Mouse (Mus musculus) spleen, postnatal 14 days (tissue): ENCODE measurements around the gene Casc1.
"Not testable (repeated sequence)": the region's sequence is repeated elsewhere in the genome, so short reads cannot be mapped to it uniquely, and the experiment has no call there.

Experiments
- DNase-seq, 2 experiments: peaks; one replicate each; pipeline ENCODE4 v3.0.0; 2021 to 2022; ENCODE audit warnings: low spot score in 2 of 2

Gene Casc1

GRCm38 (mm10) chr6:145136831-145137230, 74.0 kb downstream of the Casc1 start:
- no peak for DNase-seq

GRCm38 (mm10) chr6:145135804-145136203, 75.0 kb downstream of the Casc1 start:
- no peak for DNase-seq

- no peak for DNase-seq
Measured at GRCm38 (mm10) chr6:145135295-145135694, 75.5 kb downstream of the Casc1 start.

GRCm38 (mm10) chr6:145132969-145133368, 77.8 kb downstream of the Casc1 start:
- not testable (repeated sequence) for DNase-seq

GRCm38 (mm10) chr6:145131991-145132390, 78.8 kb downstream of the Casc1 start:
- no peak for DNase-seq

GRCm38 (mm10) chr6:145129563-145129962, 81.2 kb downstream of the Casc1 start:
- no peak for DNase-seq

GRCm38 (mm10) chr6:145127652-145128051, 83.2 kb downstream of the Casc1 start:
- no peak for DNase-seq

- DNase-seq: no peak
Measured at GRCm38 (mm10) chr6:145125591-145126113, 85.2 kb downstream of the Casc1 start.
